Mouse (Mus musculus): ENCODE measurements around the gene Rtn3. TPM values are rescaled to one million over a fixed set of nuclear protein-coding genes. Genes with fewer than 3 reads are reported as not detected.
"Not testable (repeated sequence)": the region's sequence is repeated elsewhere in the genome, so short reads cannot be mapped to it uniquely, and the experiment has no call there.

Gene Rtn3
- polyA plus RNA-seq, 1 experiment from 2014 or later = 192 TPM

- no peak for DNase-seq (ENCODE audit: low spot score)
Observed at GRCm38 (mm10) chr19:7423028-7423655, 59.9 kb downstream of the Rtn3 start.

- no peak for DNase-seq (ENCODE audit: low spot score)
Observed at GRCm38 (mm10) chr19:7422656-7423027, 60.4 kb downstream of the Rtn3 start.

- DNase-seq (ENCODE audit: low spot score) = no peak
Observed at GRCm38 (mm10) chr19:7421602-7422591, 61.2 kb downstream of the Rtn3 start.

GRCm38 (mm10) chr19:7420841-7421601 is 62.1 kb downstream of the Rtn3 start:
- DNase-seq (ENCODE audit: low spot score) = no peak

GRCm38 (mm10) chr19:7420108-7420507 is 63.0 kb downstream of the Rtn3 start:
- DNase-seq (ENCODE audit: low spot score) = peak; percentile 1

- peak; percentile 21 for DNase-seq (ENCODE audit: low spot score)
Observed at GRCm38 (mm10) chr19:7419134-7419533, 63.9 kb downstream of the Rtn3 start.

- DNase-seq (ENCODE audit: low spot score) = peak; percentile 87
Observed at GRCm38 (mm10) chr19:7417911-7418849, 64.9 kb downstream of the Rtn3 start.

- DNase-seq (ENCODE audit: low spot score) = peak; percentile 80
Observed at GRCm38 (mm10) chr19:7416834-7417735, 66.0 kb downstream of the Rtn3 start, which contains the start of gene 2700081O15Rik. TSS of gene 2700081O15Rik (plus strand) at chr19:7417625.

GRCm38 (mm10) chr19:7415916-7416833 is 66.9 kb downstream of the Rtn3 start:
- DNase-seq (ENCODE audit: low spot score) = no peak

GRCm38 (mm10) chr19:7412361-7412760 is 70.7 kb downstream of the Rtn3 start:
- DNase-seq (ENCODE audit: low spot score) = no peak

GRCm38 (mm10) chr19:7404623-7405229 is 78.4 kb downstream of the Rtn3 start:
- no peak for DNase-seq (ENCODE audit: low spot score)

- no peak for DNase-seq (ENCODE audit: low spot score)
Observed at GRCm38 (mm10) chr19:7400635-7401034, 82.4 kb downstream of the Rtn3 start.

GRCm38 (mm10) chr19:7398898-7399297 is 84.2 kb downstream of the Rtn3 start:
- DNase-seq (ENCODE audit: low spot score) = not testable (repeated sequence)

- DNase-seq (ENCODE audit: low spot score) = peak; percentile 37
Observed at GRCm38 (mm10) chr19:7396867-7397826, 85.9 kb downstream of the Rtn3 start.

- no peak for DNase-seq (ENCODE audit: low spot score)
Observed at GRCm38 (mm10) chr19:7388488-7388887, 94.6 kb downstream of the Rtn3 start.

- DNase-seq (ENCODE audit: low spot score) = no peak
Observed at GRCm38 (mm10) chr19:7386042-7386441, 97.0 kb downstream of the Rtn3 start.

Data from thymus, postnatal 0 days (tissue).